Mouse (Mus musculus) T-helper 1 cell (primary cell): ENCODE measurements at regions not wholly inside any gene's neighbourhood (a gene's known extent, or its start where the extent isn't known, plus 50 kb on each side); places are given as distances from the start of the nearest gene placed in this dataset.

ENCODE experiments used
- in situ Hi-C: fragments of 300-600 bp; cut with MboI, MseI; formaldehyde crosslinking; loops from one replicate; pipeline ENCODE4 v1.15.1; 2025; ENCODE audit warnings: high pct_unique_total_duplicates

DNA sequence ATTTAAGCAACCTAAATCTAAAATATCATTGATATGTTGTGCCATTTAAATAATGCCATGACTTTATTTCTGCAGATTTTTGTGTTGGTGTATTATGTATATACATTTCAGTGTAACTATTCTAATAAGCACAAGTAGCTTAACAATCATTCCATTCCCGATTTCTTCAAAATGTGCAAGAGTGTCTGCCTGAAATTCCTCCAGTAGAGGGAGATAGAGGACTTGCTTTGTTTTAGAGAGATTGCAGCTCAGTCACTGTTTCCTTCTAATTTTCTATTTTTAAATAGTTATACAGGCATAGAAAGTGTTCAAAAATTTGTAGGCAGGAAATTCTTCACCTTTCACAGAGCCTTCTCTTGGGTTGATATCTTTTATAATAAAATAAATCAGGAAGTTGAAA is 498.0 kb upstream of the Tacstd2 start:
- in situ Hi-C loops: loop anchor here (5.0 kb wide), 1 partner anchor 176 kb away; no protein-coding TSS in a partner anchor

DNA sequence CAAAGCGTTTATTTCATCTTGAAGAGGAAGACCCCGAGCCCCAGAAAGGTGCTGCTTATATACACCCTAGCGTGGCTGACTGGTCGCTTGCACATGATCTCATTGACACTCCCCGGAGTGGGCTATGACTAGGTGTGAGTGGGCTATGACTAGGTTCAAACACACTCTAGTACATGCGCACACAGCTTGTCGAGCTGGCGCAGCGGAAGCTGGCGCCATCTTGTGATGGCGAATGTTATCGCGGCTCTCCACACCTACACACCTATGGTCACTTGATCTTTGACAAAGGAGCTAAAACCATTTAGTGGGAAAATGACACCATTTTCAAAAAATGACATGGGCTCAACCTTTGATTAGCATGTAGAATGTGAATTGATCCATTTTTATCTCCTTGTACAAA is 495.1 kb upstream of the Tacstd2 start:
- in situ Hi-C loops: loop anchor here (5.0 kb wide), 1 partner anchor 173 kb away; no protein-coding TSS in a partner anchor
